Mouse (Mus musculus): ENCODE measurements at regions not wholly inside any gene's neighbourhood (a gene's known extent, or its start where the extent isn't known, plus 50 kb on each side); places are given as distances from the start of the nearest gene placed in this dataset.
"Not testable (repeated sequence)": the region's sequence is repeated elsewhere in the genome, so short reads cannot be mapped to it uniquely, and the experiment has no call there.

GRCm38 (mm10) chr17:4890131-4890530 is 104.0 kb upstream of the Arid1b start:
- no peak for DNase-seq

GRCm38 (mm10) chr17:4891576-4891975 is 102.6 kb upstream of the Arid1b start:
- no peak for DNase-seq

GRCm38 (mm10) chr17:4894756-4895330 is 99.3 kb upstream of the Arid1b start:
- not testable (repeated sequence) for DNase-seq

GRCm38 (mm10) chr17:4903129-4903528 is 91.0 kb upstream of the Arid1b start:
- DNase-seq = no peak

- no peak for DNase-seq
These were observed 87.6 kb upstream of the Arid1b start for GRCm38 (mm10) chr17:4906504-4906903.

- peak; percentile 42 for DNase-seq
These were observed 86.9 kb upstream of the Arid1b start for GRCm38 (mm10) chr17:4907181-4907752.

- peak; percentile 92 for DNase-seq
These were observed 86.1 kb upstream of the Arid1b start for GRCm38 (mm10) chr17:4907841-4908571.

- DNase-seq = no peak
These were observed 85.6 kb upstream of the Arid1b start for GRCm38 (mm10) chr17:4908572-4908965.

- no peak for DNase-seq
These were observed 84.0 kb upstream of the Arid1b start for GRCm38 (mm10) chr17:4910182-4910581.

GRCm38 (mm10) chr17:4913001-4913400 is 81.1 kb upstream of the Arid1b start:
- no peak for DNase-seq

- DNase-seq = no peak
These were observed 74.2 kb upstream of the Arid1b start for GRCm38 (mm10) chr17:4919866-4920495.

- DNase-seq = no peak
These were observed 73.0 kb upstream of the Arid1b start for GRCm38 (mm10) chr17:4921121-4921520.

- DNase-seq = no peak
These were observed 65.5 kb upstream of the Arid1b start for GRCm38 (mm10) chr17:4928631-4929030.

- DNase-seq = no peak
These were observed 58.9 kb upstream of the Arid1b start for GRCm38 (mm10) chr17:4935268-4935667.

GRCm38 (mm10) chr17:4940589-4940988 is 53.5 kb upstream of the Arid1b start:
- no peak for DNase-seq

GRCm38 (mm10) chr17:4941286-4941800 is 52.8 kb upstream of the Arid1b start:
- no peak for DNase-seq

GRCm38 (mm10) chr17:4942868-4943267 is 51.3 kb upstream of the Arid1b start:
- no peak for DNase-seq

Measured in right cerebral cortex, postnatal 14 days (tissue).